10 mouse cellular contexts compared by ENCODE assay signal in genomic region chr19:41655970-41656369, GRCm38 (mm10).
DNase-seq lines count a peak whose midpoint lies in the region; ATAC-seq and TF ChIP-seq lines count a peak whose summit lies in the region.
"Had no signal": no experiment of that assay in that cellular context is flagged by ENCODE, and none has a peak within 500 bp of the region (broad histone marks: within the 10 kb centered on the region; RNA-seq: fewer than 3 reads in every experiment).

No protein-coding gene starts in this region.

- peak; percentile 85 for TF ChIP-seq CTCF in heart, adult 2 months (IDR thresholded peaks at IDR 0.05)

- ATAC-seq in heart, embryonic 12.5 days (ENCODE audit: insufficient number of reproducible peaks, low FRiP score) = no peak
- peak; percentile 64 for ATAC-seq in forebrain, embryonic 12.5 days (ENCODE audit: low FRiP score)
- 0 out of 2 replicates have a peak, but pooled peaks have one; percentile 9 for ATAC-seq in midbrain, embryonic 16.5 days
- ATAC-seq: Patski had no signal

- H3K9me3 ChIP-seq in heart, embryonic 12.5 days (replicated peaks) = no peaks in the 10 kb centered on the region
- no peaks in the 10 kb centered on the region for H3K9me3 ChIP-seq in forebrain, embryonic 12.5 days
- no peaks in the 10 kb centered on the region for H3K9me3 ChIP-seq in midbrain, embryonic 16.5 days (replicated peaks; ENCODE audit: control insufficient read depth, low read length, poor library complexity, severe bottlenecking)
- H3K9me3 ChIP-seq: limb, embryonic 15.5 days had no signal

- H3K79me2 ChIP-seq in heart, adult 2 months (replicated peaks; ENCODE audit: control insufficient read depth, insufficient read depth, low read length) = no peaks in the 10 kb centered on the region

- DNase-seq in heart, adult 2 months = peak; percentile 45 to 78
- peak; percentile 66 for DNase-seq in c-Kit-positive CD71-negative TER-119-negative erythroid progenitor cells, embryonic 14.5 days (ENCODE audit: low read depth)
- DNase-seq in hindlimb bud, embryonic 11.5 days (ENCODE audit: extremely low spot score, low read depth, low spot score) = peak; percentile 49
- peak; percentile 72 to 78 for DNase-seq in left cerebral cortex, postnatal 25 days (ENCODE audit: low spot score in 2 of 2)
- peak; percentile 57 to 82 for DNase-seq in spleen, postnatal 10 days (ENCODE audit: low spot score in 2 of 2)

- no peak overlapping the region for H3K4me2 ChIP-seq in heart, embryonic 12.5 days
- H3K4me2 ChIP-seq in forebrain, embryonic 12.5 days = no peak overlapping the region
- no peak overlapping the region for H3K4me2 ChIP-seq in midbrain, embryonic 16.5 days (ENCODE audit: low read length)
- H3K4me2 ChIP-seq: limb, embryonic 15.5 days had no signal

- TF ChIP-seq POLR2A in heart, adult 2 months (IDR thresholded peaks at IDR 0.05; ENCODE audit: insufficient read depth, low read depth, low read length) = no peak

- H3K4me3 ChIP-seq in heart, adult 2 months = no peak overlapping the region
- H3K4me3 ChIP-seq in heart, embryonic 12.5 days = no peak overlapping the region
- no peak overlapping the region for H3K4me3 ChIP-seq in forebrain, embryonic 12.5 days (replicated peaks)
- no peak overlapping the region for H3K4me3 ChIP-seq in midbrain, embryonic 16.5 days (ENCODE audit: low read depth, low read length)
- H3K4me3 ChIP-seq: limb, embryonic 15.5 days had no signal

- H3K9ac ChIP-seq in heart, adult 2 months (ENCODE audit: low read depth, low read length) = no peak overlapping the region
- H3K9ac ChIP-seq in heart, embryonic 12.5 days = no peak overlapping the region
- no peak overlapping the region; the same call in 1 of the 2 replicates for H3K9ac ChIP-seq in forebrain, embryonic 12.5 days
- peak overlapping the region; percentile 18; the same call in 1 of the 2 replicates for H3K9ac ChIP-seq in midbrain, embryonic 16.5 days (ENCODE audit: low read depth, low read length)
- H3K9ac ChIP-seq: limb, embryonic 15.5 days had no signal

- H3K27me3 ChIP-seq in heart, adult 2 months (ENCODE audit: control insufficient read depth, insufficient read depth, low read length) = no peaks in the 10 kb centered on the region
- peaks cover 89% of the 10 kb centered on the region for H3K27me3 ChIP-seq in heart, embryonic 12.5 days (replicated peaks)
- peaks cover 75% of the 10 kb centered on the region for H3K27me3 ChIP-seq in forebrain, embryonic 12.5 days
- no peaks in the 10 kb centered on the region for H3K27me3 ChIP-seq in midbrain, embryonic 16.5 days (ENCODE audit: control insufficient read depth, insufficient read depth, low read depth, low read length)

- WGBS in heart, adult 2 months = 9% methylated on average over 9 of the region's 9 CpGs
- WGBS in heart, embryonic 12.5 days = 9% methylated on average over 9 of the region's 9 CpGs
- 6% methylated on average over 9 of the region's 9 CpGs for WGBS in forebrain, embryonic 12.5 days
- 5% methylated on average over 8 of the region's 9 CpGs for WGBS in midbrain, embryonic 16.5 days

- no peak overlapping the region for H3K27ac ChIP-seq in heart, adult 2 months
- H3K27ac ChIP-seq in heart, embryonic 12.5 days (ENCODE audit: poor library complexity, severe bottlenecking) = no peak overlapping the region
- 0 out of 2 replicates have a peak overlapping the region, but pooled peaks have one; percentile 42 for H3K27ac ChIP-seq in forebrain, embryonic 12.5 days
- no peak overlapping the region for H3K27ac ChIP-seq in midbrain, embryonic 16.5 days (ENCODE audit: low read length)
- H3K27ac ChIP-seq: limb, embryonic 15.5 days had no signal

- no peaks in the 10 kb centered on the region for H3K36me3 ChIP-seq in heart, adult 2 months (ENCODE audit: control insufficient read depth, insufficient read depth, low read length)
- H3K36me3 ChIP-seq in heart, embryonic 12.5 days = no peaks in the 10 kb centered on the region
- H3K36me3 ChIP-seq in forebrain, embryonic 12.5 days (replicated peaks) = no peaks in the 10 kb centered on the region
- H3K36me3 ChIP-seq in midbrain, embryonic 16.5 days (ENCODE audit: control insufficient read depth, insufficient read depth, low read length) = 0 out of 2 replicates have a peak, but pooled peaks cover 3% of the 10 kb centered on the region
- H3K36me3 ChIP-seq: limb, embryonic 15.5 days had no signal

- intact Hi-C loops in heart, adult 2 months (cut with DNase I) = loop anchor here (1.0 kb wide), 1 partner anchor 108 kb away; no protein-coding TSS in a partner anchor
- intact Hi-C loops in left cerebral cortex, postnatal 25 days (cut with DNase I) = loop anchor here (1.0 kb wide), 1 partner anchor 107 kb away; no protein-coding TSS in a partner anchor

- peaks cover 1% of the 10 kb centered on the region; the same call in 1 of the 2 replicates for H3K4me1 ChIP-seq in heart, adult 2 months (ENCODE audit: control insufficient read depth, insufficient read depth, low read length)
- no peaks in the 10 kb centered on the region for H3K4me1 ChIP-seq in heart, embryonic 12.5 days (replicated peaks)
- peaks cover 70% of the 10 kb centered on the region for H3K4me1 ChIP-seq in forebrain, embryonic 12.5 days
- peaks cover 47% of the 10 kb centered on the region for H3K4me1 ChIP-seq in midbrain, embryonic 16.5 days (ENCODE audit: control insufficient read depth, insufficient read depth, low read length)
- H3K4me1 ChIP-seq: limb, embryonic 15.5 days had no signal

- TF ChIP-seq EP300 in heart, adult 2 months (IDR thresholded peaks at IDR 0.05; ENCODE audit: insufficient read depth, low read depth, low read length) = 0 out of 2 replicates have a peak, but pooled peaks have one; percentile 28
